Comparison of ENCODE assay signal across 13 mouse cellular contexts in genomic region chr13:19612963-19613362, GRCm38 (mm10).
"Had no signal": no experiment of that assay in that cellular context is flagged by ENCODE, and none has a peak within 500 bp of the region (broad histone marks: within the 10 kb centered on the region; RNA-seq: fewer than 3 reads in every experiment).

No protein-coding gene starts in this region.

- H3K27me3 ChIP-seq: liver, embryonic 12.5 days had no signal

- H3K4me3 ChIP-seq: liver, embryonic 12.5 days; myocyte had no signal

- DNase-seq: lung, adult 18-20 months; lung, postnatal 10 days; lung, postnatal 4 days; right cerebral cortex, postnatal 25 days; right cerebral cortex, postnatal 4 days; spleen, adult 18-20 months; thymus, adult 18-20 months; thymus, postnatal 14 days; thymus, postnatal 36 days had no signal

- H3K27ac ChIP-seq: liver, embryonic 12.5 days; liver, embryonic 14.5 days had no signal

- H3K4me2 ChIP-seq: liver, embryonic 12.5 days; lung, embryonic 14.5 days had no signal

- ATAC-seq: liver, embryonic 12.5 days had no signal

- H3K9me3 ChIP-seq: liver, embryonic 12.5 days had no signal

- H3K9ac ChIP-seq: liver, embryonic 12.5 days; liver, embryonic 14.5 days; lung, embryonic 14.5 days had no signal

- H3K36me3 ChIP-seq: liver, embryonic 12.5 days had no signal
